Mouse (Mus musculus) thymus, adult 2 months (tissue): ENCODE data around the gene Pagr1b. TPM values are rescaled to one million over a fixed set of nuclear protein-coding genes. Genes with fewer than 3 reads are reported as not detected.

ENCODE experiments used
- DNase-seq: peaks from one replicate; pipeline ENCODE4 v3.0.0; 2021
- H3K27ac ChIP-seq: fragments of 200-500 bp; 2 replicates; pipeline ENCODE4 v1.5.1; 2012; ENCODE audit warnings: low read length, control low read depth; ENCODE audit not compliant: control insufficient read depth, insufficient read depth
- H3K27me3 ChIP-seq: fragments of 200-500 bp; 2 replicates; pipeline ENCODE4 v1.6.1; 2012; ENCODE audit warnings: mild to moderate bottlenecking, low read length, moderate library complexity, mixed read lengths; ENCODE audit not compliant: control insufficient read depth, insufficient read depth
- H3K36me3 ChIP-seq: fragments of 200-500 bp; 2 replicates; pipeline ENCODE4 v1.6.1; 2012; ENCODE audit warnings: mild to moderate bottlenecking, low read length, moderate library complexity; ENCODE audit not compliant: control insufficient read depth, insufficient read depth
- H3K4me1 ChIP-seq: fragments of 200-500 bp; replicated peaks from 2 replicates; pipeline ENCODE4 v1.6.1; 2012; ENCODE audit warnings: low read length; ENCODE audit not compliant: control insufficient read depth, insufficient read depth
- H3K4me3 ChIP-seq: fragments of 200-500 bp; 2 replicates; pipeline ENCODE4 v1.5.1; 2012; ENCODE audit warnings: mild to moderate bottlenecking, low read length, control low read depth, moderate library complexity; ENCODE audit not compliant: control insufficient read depth, insufficient read depth
- CTCF ChIP-seq: fragments of 200-500 bp; IDR thresholded peaks from 2 replicates; pipeline ENCODE4 v1.5.1; 2012; ENCODE audit warnings: mild to moderate bottlenecking, control low read depth, low read length, moderate library complexity, borderline replicate concordance; ENCODE audit not compliant: control insufficient read depth, poor library complexity, insufficient read depth; ENCODE audit errors: extremely low read depth
- POLR2A ChIP-seq: fragments of 200-500 bp; IDR thresholded peaks from 2 replicates; pipeline ENCODE4 v1.6.1; 2012; ENCODE audit warnings: mild to moderate bottlenecking, low read length, control low read depth, moderate library complexity; ENCODE audit not compliant: control insufficient read depth, poor library complexity, insufficient read depth; ENCODE audit errors: extremely low read depth
- WGBS: fragments of 180-500 bp; shearing (Covaris S2); methylation state at CpG from one replicate; pipeline ENCODE4 v1.1.7; 2018; 5-methylcytosine and 5-hydroxymethylcytosine counted together
- polyA plus RNA-seq: library from polyadenylated mRNA; depleted of rRNA; stranded (reverse); fragments of >200 nt; gene quantifications from 2 replicates; pipeline ENCODE4 v1.2.3, GENCODE M21; 2012

Gene Pagr1b
- polyA plus RNA-seq, 1 experiment = 5.4 TPM

GRCm38 (mm10) chr7:127016486-127016938, 228 bp upstream of the Pagr1b start:
- H3K27ac ChIP-seq = peak overlapping the region; percentile 82
- under 1% methylated on average over 22 of the region's 22 CpGs for WGBS
- no peaks in the 10 kb centered on the region for H3K27me3 ChIP-seq
- TF ChIP-seq CTCF = no peak
- no peak for TF ChIP-seq POLR2A
- no peak for DNase-seq
- H3K4me1 ChIP-seq = peaks cover 62% of the 10 kb centered on the region
- H3K4me3 ChIP-seq = peak overlapping the region; percentile 85
- H3K36me3 ChIP-seq = no peaks in the 10 kb centered on the region

DNA sequence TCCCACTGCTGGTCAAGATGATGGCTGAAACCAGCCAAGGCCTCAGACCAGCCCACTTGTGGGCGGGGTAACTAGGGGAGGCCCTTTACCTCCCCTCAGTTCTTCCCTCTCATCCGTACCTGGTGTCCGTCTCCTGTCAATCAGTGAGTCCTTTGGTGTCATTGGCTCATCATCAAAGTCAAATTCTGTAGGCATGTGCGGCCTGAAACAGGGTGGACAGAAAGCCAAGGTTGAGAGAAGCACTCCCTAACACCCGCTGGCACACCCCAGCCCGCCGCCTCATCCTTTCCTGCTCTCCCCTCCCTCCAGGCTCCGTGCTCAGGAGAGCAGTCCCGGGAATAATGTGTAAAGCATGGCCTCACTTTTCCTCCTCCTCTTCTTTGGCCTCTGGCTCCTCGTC, 203 bp downstream of the Pagr1b start:
- no peak for TF ChIP-seq POLR2A
- TF ChIP-seq CTCF = no peak
- no peak for DNase-seq

GRCm38 (mm10) chr7:127014993-127015392, 1.3 kb downstream of the Pagr1b start:
- Histone ChIP-seq H3K4me3 (no peak overlapping the region), H3K36me3 (no peaks in the 10 kb centered on the region), H3K4me1 (peaks cover 50% of the 10 kb centered on the region), H3K27me3 (no peaks in the 10 kb centered on the region), H3K27ac (no peak overlapping the region; the same call in 1 of the 2 replicates)
- TF ChIP-seq CTCF (no peak), POLR2A (no peak)
- DNase-seq = no peak
- WGBS = 93% methylated on average over 12 of the region's 12 CpGs

More for the DNA sequence above, 203 bp downstream of the Pagr1b start:
- Histone ChIP-seq H3K4me1 (peaks cover 58% of the 10 kb centered on the region), H3K27me3 (no peaks in the 10 kb centered on the region), H3K27ac (peak overlapping the region; percentile 32), H3K4me3 (peak overlapping the region; percentile 85), H3K36me3 (no peaks in the 10 kb centered on the region)
- WGBS = 12% methylated on average over 10 of the region's 10 CpGs

- peak within 1 kb of the TSS; percentile 76 for H3K27ac ChIP-seq
- H3K27me3 ChIP-seq = no peaks in the 10 kb centered on the region
- peak; percentile 59 for DNase-seq
- peaks cover 43% of the 10 kb centered on the region for H3K4me1 ChIP-seq
- H3K36me3 ChIP-seq = no peaks in the 10 kb centered on the region
- WGBS = 2% methylated on average over 11 of the region's 11 CpGs
- TF ChIP-seq POLR2A (peak; percentile 43; the same call in 1 of the 2 replicates), CTCF (no peak)
- peak within 1 kb of the TSS; percentile 79 for H3K4me3 ChIP-seq
These were observed 2.0 kb downstream of the Pagr1b start, which contains the start of gene Mvp for GRCm38 (mm10) chr7:127014320-127014719. Mvp (minus strand) TSS chr7:127014621.

DNA sequence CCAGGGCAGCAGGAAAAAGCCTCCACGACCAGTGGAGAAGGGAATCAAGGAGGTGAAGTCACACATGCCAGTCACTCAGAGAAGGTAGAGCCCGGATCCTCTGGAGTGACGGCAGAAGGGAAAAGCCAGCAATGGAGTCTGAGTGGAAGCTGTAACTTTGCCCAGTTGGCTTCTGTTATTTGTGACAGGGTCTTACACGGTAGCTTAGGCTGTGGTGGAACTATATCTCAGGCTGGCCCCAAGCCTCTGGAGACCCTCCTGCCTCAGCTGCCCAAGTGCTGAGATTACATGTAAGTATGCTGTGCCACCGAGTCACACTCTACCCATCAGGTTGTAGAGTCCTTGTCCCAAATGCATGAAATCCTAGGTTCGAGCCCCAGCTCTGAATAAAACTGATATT, 2.9 kb downstream of the Pagr1b start:
- Histone ChIP-seq H3K27ac (no peak overlapping the region), H3K36me3 (no peaks in the 10 kb centered on the region), H3K4me3 (no peak overlapping the region), H3K27me3 (no peaks in the 10 kb centered on the region), H3K4me1 (peaks cover 38% of the 10 kb centered on the region)
- no peak for DNase-seq
- TF ChIP-seq CTCF (no peak), POLR2A (no peak)
- 97% methylated on average over 6 of the region's 6 CpGs for WGBS

- H3K4me1 ChIP-seq = peaks cover 34% of the 10 kb centered on the region
- no peak overlapping the region for H3K4me3 ChIP-seq
- no peak overlapping the region for H3K27ac ChIP-seq
- no peaks in the 10 kb centered on the region for H3K36me3 ChIP-seq
- no peaks in the 10 kb centered on the region for H3K27me3 ChIP-seq
- 96% methylated on average over 10 of the region's 10 CpGs for WGBS
- TF ChIP-seq POLR2A (no peak), CTCF (no peak)
- no peak for DNase-seq
These were observed 3.4 kb downstream of the Pagr1b start for GRCm38 (mm10) chr7:127012845-127013244.

- no peak for DNase-seq
- H3K27ac ChIP-seq = no peak overlapping the region
- H3K4me1 ChIP-seq = peaks cover 30% of the 10 kb centered on the region
- H3K27me3 ChIP-seq = no peaks in the 10 kb centered on the region
- H3K4me3 ChIP-seq = no peak overlapping the region
- 96% methylated on average over 6 of the region's 6 CpGs for WGBS
- TF ChIP-seq CTCF (no peak), POLR2A (no peak)
- H3K36me3 ChIP-seq = no peaks in the 10 kb centered on the region
These were observed 3.9 kb downstream of the Pagr1b start for GRCm38 (mm10) chr7:127012374-127012773.
